Mouse (Mus musculus) right cerebral cortex, postnatal 10 days (tissue): ENCODE results near the gene Def8.
"Not testable (repeated sequence)": the region's sequence is repeated elsewhere in the genome, so short reads cannot be mapped to it uniquely, and the experiment has no call there.

Source experiments
- DNase-seq, 2 experiments: peaks; one replicate each; pipeline ENCODE4 v3.0.0; 2021; ENCODE audit warnings: low spot score in 2 of 2

Gene Def8

DNA sequence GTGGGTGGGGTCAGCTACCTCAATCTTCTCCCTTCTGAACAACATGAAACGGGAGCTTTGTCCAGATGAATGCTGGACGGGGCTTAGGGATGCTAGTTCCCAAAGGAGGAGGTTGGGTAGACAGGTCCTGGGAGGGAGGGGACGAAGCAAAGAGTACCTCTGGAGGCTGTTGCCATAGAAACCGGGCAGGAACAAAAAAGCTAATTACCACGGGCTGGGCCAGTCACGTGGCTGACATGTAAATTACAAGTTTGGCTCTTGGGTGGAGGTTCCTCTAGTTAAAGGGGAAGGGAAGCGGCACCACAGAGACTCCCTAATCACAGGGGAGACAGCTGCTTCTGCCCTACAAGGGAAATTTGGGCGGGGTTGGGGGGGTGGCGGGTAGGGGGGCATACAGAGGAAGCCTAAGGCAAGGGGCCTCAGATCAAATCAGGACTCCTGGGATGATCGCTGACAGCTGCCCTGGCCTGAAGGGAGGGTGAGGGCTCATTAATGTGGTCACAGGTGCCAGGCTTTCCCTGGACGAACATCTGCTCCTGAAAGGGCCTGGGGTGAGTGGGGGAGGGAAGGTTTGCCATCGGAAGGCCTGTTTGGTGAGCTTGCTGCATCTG lies 10.7 kb upstream of the Def8 start:
- DNase-seq: peak; percentile 89 to 93

DNA sequence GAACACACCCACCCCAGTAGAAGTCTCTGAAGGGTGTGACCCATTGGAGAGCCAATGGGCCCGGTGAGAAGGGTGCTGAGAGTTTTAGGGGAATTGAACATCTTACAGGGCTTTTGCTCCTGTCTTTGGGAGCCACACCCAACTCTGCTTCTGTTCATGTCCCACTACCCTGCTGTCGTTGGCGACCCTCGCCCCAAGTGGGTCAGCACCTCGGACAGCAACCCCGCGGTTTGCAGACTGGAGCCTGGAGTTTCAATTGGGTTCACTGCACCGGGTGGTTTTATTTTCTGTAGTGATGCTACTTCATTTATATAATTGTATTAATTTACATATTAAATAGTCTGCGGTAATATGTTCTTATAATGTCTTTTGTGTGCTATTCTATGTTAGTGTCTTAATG lies 9.1 kb upstream of the Def8 start:
- peak in 1 of 2 experiments; percentile 43 for DNase-seq

DNA sequence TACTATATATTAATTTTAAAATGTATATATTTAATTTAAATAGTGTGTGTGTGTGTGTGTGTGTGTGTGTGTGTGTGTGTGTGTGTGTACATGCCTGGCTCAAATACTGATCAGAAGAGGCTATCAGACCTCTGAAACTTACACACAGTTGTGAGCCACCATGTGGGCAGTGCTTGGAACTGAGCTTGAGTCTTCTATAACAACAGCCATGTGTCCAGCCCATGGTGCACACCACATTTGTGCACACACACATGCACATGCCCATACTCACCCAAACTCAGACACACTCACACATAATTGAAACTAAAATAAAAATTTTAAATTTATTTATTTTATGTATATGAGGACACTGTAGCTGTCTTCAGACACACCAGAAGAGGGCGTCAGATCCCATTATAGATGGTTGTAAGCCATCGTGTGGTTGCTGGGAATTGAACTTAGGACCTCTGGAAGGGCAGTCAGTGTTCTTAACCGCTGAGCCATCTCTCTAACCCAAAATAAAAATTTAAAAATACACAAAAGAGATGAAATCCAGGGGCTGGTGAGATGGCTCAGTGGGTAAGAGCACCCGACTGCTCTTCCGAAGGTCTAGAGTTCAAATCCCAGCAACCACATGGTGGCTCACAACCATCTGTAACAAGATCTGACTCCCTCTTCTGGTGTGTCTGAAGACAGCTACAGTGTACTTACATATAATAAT lies 8.2 kb upstream of the Def8 start:
- DNase-seq: peak in 1 of 2 experiments; percentile 38

DNA sequence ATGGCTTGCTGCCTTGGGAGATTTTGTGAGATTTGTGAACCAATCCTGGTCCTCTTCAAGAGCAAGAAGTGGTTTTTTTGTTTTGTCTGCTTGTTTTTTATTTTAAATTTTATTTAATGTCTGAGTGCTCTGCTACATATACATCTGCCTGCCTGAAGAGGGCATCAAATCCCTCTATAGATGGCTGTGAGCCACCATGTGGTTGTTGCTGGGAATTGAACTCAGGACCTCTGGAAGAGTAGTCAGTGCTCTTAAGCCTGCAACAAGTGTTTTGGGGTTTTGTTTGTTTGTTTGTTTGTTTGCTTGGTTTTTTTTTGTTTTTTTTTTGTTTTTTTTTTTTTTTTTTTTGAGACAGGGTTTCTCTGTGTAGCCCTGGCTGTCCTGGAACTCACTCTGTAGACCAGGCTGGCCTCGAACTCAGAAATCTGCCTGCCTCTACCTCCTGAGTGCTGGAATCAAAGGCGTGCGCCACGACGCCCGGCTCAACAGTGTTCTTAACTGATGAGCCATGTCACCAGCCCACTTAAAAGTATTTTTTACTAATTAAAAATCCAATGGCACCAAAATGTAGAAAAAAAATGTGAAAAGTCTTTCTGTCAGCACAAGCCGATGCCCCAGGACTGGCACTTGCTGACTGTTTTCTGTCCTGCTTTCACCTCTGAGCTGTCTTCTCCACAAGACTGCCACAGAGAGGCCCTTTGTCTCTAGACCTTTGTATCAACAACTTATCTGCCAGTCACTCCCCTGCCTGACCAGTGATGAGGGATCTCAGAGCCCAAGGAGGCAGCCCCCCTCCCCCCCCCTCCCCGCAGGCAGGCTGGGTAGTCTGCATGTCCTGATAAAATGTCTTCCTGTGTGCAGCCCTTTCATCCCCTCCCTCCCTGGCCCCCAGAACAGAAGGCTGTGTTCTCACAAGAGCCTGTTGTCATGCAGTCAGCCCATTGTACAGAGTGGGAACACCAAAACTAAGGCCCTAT lies 7.1 kb upstream of the Def8 start:
- DNase-seq: peak in 1 of 2 experiments; percentile 65

DNA sequence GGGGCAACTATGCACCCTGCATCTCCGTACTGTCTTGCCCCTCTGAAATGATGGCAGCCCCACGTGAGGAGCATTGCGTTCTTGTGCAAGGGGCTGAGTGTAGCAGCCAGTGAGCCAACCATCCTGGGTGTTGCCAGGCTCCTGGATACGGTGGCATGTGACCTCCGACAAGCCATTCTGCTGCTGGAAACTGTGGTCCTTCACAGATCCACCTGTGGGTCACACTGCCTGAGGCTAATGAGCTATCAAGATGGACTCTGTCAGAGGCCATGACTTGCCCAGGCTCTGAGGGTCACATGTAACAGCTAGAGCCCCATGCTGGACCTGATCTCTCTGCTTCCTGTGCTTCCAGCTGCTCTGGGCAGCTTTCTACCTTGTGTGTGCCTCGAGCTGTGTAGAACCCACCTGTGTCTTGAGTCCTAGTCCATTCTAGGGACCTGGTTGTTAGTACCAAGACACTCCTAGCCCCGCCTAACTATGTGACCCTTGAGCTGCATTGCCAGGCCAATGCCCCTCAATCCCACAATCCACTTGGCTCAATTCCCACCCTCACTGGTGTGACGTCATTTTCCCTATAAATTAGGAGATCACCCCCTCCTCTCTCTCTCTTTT lies 6.3 kb upstream of the Def8 start:
- peak in 1 of 2 experiments; percentile 44 for DNase-seq

DNA sequence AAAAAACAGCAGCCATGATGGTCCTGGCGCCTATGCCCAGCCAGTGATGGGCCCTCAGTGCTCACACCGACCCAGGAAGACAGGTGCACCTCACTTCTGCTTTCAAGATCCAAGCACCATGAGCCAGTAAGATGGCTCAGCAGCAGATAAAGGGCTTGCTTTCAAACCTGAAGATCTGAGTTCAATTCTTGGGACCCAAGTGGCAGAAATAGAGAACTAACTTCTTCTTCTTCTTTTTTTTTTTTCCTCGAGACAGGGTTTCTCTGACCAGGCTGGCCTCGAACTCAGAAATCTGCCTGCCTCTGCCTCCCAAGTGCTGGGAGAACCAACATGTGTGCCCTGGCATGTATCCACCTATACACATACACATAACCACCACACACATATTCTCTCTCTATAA lies 3.6 kb upstream of the Def8 start:
- DNase-seq: no peak

DNA sequence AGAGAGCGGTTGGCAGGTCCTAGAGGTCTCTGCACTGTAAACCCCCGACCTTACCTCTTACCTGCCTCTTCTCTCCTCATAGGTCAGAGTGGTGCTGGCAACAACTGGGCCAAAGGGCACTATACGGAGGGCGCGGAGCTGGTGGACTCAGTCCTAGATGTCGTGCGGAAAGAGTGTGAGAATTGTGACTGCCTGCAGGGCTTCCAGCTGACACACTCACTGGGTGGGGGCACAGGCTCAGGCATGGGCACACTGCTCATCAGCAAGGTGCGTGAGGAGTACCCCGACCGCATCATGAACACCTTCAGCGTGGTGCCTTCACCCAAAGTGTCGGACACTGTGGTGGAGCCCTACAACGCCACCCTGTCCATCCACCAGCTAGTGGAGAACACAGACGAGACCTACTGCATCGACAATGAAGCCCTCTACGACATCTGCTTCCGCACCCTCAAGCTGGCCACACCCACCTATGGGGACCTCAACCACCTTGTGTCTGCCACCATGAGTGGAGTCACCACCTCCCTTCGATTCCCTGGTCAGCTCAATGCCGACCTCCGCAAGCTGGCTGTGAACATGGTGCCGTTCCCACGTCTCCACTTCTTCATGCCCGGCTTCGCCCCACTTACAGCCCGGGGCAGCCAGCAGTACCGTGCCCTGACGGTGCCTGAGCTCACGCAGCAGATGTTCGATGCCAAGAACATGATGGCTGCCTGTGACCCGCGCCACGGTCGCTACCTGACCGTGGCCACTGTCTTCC lies 2.6 kb upstream of the Def8 start:
- DNase-seq: peak in 1 of 2 experiments; percentile 35

DNA sequence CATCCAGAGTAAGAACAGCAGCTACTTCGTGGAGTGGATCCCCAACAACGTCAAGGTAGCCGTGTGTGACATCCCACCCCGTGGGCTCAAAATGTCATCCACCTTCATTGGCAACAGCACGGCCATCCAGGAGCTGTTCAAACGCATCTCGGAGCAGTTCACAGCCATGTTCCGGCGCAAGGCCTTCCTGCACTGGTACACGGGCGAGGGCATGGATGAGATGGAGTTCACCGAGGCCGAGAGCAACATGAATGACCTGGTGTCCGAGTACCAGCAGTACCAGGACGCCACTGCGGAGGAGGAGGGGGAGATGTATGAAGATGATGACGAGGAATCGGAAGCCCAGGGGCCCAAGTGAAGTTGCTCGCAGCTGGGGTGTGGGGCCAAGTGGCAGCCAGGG lies 2.0 kb upstream of the Def8 start:
- peak in 1 of 2 experiments; percentile 42 for DNase-seq

DNA sequence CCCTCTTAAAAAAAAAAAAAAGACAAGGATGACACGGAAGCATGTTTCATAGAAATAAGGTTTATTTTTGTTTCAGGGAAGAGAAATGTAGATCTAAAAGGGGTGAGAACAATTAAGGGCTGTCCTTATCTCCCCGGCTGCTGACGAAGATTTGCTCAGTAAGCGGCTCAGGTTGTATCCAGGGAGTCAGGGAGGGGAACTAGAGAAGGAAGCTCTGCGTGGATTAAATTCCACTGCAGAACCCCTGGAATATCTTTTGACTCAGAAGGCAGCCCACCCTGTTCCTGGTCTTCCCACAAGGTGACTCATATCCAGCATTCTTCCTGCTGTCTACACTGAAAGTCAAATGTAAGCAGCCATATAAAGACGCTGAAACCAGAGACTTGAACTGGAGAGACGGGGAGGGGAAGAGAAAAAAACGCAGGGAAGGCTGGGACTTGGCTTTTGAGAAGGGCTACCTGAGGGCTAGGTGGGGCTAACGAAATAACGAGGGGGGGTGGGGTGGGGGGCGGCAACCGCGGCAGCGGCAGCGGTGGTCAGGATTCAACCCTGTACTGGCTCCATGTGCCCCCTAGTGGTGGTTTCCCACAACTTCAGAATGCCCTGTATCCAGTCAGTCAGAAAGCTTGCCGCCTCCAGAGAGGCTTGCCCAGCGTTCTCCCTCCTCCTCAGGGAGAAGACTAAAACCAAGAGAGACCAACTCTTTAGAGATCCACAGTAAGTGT lies 1.1 kb upstream of the Def8 start:
- peak; percentile 83 to 87 for DNase-seq

DNA sequence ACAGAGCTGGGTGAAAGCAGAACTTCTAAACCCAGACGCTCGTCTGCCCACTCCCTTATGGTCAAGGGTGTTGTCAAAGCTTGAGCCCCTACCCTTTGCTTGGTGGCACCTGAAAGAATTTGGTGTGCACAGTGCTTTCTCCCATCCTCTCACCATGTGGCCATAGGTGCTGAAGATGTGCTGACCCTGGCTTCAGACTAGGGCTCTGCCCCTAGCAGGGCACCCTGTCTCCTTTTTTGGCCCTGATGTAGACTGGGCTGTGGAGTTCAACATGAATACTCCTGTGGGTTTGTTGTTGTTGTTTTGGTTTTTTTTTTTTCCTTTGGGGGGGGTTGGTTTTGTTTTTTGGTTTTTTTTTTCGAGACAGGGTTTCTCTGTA lies 557 bp upstream of the Def8 start:
- no peak for DNase-seq

DNA sequence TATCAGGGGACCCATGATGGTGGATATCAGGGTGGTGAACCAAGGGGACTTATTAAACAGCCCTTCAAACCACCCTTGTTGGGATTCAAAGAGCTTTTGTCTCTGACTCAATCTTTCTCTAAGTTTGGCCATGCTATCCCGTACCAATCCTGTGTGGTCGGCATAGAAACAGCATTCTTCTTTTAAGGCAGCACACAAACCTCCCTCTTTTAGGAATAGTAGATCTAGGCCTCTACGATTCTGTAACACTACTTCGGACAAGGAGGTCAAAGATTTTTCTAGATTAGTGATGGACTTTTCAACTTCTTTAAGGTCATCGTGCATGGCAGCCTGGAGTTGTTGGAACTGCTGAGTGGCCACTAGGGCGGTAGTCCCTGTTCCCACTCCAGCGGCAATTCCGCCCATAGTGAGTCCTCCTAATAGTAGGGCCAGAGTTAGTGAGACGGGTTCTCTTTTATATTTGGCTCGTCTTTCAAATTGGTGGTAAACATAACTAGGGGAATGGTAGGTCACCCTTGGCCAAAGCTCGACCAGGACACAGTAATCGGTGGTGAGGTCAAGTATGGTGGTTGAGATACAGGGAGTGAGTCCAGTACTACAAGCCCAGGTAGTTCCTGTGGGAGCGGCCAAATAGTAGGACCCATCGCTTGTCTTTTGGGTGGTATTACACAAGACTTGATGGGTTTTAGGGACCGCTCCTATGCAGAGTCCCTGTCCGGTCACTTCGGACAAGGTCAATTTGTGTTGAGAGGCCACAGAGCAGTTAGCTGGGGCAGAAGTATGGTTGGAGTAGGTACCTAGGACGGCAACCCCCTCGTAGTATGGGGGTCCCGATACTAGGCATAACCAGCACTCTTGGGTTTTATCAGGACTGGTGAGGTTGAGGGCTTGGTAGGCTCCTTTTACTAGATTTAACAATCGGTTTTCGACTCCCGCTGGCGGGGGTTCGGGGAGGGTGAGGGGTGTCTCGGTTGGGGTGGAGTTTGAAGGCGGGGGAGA lies 3.5 kb downstream of the Def8 start:
- DNase-seq: no peak

DNA sequence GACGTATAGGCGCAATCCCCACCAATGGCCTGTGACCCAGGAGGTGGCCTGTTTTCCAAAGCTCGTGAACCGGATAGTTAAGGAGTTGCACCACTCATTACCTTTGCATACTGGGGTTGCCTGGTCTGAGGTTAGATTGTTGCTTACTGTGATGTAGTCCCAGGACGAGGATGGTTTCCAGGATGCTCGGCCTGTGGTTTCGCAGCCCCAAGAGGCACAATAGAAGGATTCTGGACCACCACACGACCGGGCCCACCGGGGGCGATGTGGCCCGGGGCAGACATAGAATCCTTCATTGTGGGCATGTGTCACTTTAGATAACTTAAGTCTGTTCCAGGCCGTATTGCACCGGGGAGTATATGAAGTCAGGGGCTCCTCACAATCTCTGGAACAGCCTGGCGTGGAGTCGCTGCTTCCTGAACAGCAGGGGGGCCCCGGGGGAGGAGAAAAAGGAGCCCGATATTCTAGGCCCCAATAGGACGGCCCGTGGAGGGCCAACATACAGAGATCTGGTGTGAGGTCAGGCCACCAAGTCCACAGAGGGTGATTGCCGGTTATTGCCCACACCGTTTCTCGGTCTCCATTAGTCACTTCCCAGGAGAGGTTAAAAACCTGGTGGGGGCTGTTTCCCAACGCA lies 4.4 kb downstream of the Def8 start:
- no peak for DNase-seq

DNA sequence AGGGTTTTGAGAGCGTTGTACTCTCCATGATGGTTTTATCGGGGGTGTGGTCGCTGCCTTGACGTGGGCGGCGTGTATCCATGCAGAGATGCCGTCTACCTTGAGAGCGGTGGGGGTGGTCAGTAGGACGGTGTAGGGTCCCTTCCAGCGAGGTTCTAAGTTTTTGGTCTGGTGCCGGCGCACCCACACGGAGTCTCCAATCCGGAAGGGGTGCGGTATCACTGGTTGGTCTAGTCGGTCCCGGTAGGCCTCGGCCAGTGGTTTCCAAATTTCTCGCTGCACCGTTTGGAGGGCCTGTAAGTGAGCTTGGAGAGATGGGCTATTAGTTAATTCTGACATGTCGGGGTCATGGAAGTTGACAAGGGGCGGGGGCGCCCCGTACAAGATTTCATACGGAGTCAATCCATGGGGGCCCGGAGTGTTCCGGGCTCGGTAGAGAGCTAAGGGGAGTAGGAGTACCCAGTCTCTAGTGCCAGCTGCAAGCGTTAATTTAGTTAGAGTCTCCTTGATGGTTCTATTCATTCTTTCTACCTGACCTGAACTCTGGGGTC lies 5.1 kb downstream of the Def8 start:
- DNase-seq: no peak

DNA sequence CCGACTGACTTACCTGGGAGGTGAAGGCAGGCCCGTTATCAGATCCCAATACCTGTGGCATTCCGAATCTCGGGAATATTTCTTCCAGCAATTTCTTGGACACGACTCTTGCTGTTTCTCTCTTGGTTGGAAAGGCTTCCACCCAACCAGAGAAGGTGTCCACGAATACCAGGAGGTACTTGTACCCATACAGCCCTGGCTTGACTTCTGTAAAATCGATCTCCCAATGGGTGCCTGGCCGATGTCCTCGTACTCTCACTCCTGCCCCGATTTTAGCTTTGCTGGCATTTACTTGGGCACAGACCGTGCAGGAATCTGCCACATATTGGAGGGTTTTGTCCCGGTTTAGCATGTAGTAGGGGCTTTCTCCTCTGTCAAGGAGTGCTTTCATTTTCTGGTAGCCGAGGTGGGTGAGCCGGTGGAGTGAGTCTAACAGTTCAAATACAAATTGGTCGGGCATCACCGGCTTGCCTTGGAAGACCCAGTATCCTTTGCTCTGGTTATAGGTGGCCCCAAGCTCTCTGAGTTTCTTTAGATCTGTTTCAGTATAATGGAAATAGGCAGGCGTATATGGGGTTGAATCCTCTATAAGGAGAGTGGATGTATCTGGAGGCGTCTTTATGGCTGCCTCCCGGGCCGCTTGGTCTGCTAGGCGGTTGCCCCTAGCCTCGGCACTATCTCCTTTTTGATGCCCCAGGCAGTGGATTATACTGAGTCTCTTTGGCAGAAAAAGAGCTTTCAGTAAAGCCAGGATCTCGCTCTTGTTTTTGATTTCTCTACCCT lies 5.8 kb downstream of the Def8 start:
- no peak for DNase-seq

DNA sequence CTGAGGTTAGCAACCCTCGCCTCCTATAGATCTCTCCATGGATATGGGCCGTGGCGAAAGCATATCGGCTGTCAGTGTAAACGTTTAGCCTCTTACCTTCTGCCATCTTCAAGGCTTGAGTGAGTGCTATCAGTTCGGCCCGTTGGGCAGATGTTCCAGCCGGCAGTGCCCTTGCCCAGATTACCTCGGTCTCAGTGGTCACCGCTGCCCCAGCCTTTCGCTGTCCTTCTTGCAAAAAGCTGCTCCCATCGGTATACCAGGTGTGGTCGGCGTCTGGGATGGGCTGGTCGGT lies 6.3 kb downstream of the Def8 start:
- DNase-seq: not testable (repeated sequence)

DNA sequence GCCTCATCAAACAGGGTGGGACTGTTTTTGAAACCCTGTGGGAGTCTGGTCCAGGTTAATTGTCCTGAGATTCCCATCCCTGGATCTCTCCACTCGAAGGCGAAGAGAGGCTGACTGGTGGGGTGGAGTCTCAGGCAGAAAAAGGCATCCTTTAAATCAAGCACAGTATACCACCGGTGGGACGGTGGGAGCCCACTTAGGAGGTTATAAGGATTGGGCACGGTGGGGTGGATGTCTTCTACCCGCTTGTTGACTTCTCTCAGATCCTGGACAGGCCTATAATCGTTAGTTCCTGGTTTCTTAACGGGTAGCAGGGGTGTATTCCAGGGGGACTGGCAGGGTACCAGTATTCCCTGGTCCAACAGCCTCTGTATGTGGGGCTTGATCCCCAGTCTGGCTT lies 7.6 kb downstream of the Def8 start:
- DNase-seq: not testable (repeated sequence)

DNA sequence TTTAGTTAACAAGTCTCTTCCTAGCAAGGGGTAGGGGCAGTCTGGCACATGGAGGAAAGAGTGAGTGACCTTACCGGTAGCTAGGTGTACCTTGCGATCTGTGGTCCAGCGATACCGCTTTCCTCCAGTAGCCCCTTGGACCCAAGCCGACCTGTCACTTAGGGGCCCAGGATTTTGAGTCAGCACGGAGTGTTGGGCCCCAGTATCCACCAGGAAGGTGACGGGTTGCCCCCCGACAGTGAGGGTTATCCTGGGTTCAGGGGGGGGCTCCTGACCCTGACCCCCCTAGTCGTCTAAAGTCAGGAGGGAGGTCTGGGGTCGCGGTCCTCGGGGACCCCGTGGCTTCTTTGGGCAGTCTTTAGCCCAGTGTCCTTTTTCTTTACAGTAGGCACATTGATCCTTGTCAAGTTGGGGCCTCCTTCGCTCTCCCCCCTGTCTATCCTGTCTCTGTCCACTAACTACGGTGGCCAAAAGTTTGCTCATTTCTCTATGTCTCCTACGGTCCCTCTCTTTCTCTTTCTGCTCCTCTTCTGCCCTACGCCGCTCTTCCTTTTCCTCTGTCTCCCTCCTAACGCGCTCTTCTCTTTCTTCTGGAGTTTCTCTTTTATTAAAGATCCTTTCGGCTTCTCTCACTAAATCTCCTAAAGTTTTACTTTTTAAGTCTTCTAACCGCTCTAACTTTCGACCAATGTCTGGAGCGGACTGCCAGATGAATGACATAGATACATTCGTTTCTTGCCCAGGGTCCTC lies 8.5 kb downstream of the Def8 start:
- DNase-seq: no peak
